Mouse (Mus musculus) telencephalon, adult 2 months (tissue): Measurements from ENCODE around the gene Xylt1.

Experiments used
- DNase-seq: peaks from one replicate; pipeline ENCODE4 v3.0.0-alpha.2; 2011; ENCODE audit warnings: low read depth, low spot score

The Xylt1 gene

DNA sequence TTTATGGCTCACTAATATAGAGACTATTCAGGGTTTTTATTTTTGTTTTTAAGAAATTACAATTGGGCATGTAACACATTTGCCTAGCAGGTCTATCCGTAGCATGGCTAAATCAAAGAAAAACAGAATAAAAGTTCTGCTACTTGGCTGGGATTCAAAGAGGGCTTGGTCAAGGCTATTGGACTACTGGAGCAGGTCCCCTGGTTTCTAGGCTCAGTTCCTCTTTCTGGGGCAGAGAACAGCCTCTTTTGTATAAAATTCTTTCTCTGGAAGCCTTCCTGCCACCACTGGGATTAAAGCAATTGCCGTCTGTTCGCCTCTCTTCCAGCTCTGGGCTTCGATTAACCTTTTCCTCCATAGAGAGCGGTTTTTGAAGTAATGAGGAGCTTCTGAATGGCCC lies 100.1 kb downstream of the Xylt1 start:
- no peak for DNase-seq

DNA sequence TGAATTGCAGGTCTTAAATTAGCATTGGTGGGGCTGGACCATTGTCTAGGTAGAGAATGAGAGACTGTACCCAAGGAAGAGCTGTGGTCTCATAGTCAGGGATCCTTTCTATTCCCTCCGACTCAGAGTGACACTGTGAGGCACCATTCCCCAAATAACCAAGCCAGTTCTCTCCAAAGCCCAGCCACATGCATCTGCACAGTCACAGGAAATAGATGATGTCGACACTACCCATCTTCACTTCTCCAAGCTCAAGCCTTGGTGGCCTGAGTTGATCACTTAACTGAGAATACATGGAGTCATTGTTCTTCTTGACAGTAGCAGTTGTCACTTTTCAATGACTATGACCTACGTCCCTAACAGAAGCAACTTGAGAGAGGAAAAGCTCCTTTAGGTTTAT lies 100.6 kb downstream of the Xylt1 start:
- no peak for DNase-seq

DNA sequence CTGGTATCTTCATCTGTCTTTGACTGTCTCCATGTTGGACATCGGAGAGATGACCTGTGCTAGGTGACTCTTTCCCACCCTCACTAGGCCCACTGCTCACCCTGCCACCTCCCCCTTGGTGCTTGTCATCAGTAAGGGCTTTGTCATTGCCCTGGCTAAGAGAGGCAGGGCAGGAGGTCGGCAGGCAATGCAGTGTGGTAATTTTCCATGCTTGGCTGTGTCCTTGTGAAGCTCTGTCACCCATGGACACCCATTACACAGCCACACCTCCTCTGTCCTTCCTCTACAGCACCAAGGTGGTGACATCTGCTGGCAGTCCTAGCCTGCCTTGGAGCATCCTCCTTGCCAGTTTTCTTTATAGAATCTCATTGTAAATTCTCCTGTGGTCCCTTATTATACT lies 101.9 kb downstream of the Xylt1 start:
- no peak for DNase-seq

DNA sequence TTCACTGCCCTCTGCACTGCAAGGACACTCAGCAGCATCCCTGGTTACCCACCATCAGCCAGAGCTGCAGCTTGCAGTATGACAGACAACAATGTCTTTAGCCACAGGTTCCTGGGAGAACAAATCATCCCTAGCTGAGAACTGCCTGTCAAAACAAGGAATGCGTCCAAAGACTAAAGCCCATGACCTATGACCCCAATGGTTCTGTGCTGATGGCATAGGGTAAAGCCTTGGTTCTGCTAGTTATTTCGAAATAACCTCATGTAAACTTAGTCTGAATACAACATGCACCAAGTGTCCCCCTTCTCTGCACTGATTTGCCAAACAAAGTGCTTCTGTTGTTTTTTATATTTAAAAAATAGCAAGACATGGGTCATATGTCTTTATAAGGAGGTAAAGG lies 103.8 kb downstream of the Xylt1 start:
- no peak for DNase-seq

DNA sequence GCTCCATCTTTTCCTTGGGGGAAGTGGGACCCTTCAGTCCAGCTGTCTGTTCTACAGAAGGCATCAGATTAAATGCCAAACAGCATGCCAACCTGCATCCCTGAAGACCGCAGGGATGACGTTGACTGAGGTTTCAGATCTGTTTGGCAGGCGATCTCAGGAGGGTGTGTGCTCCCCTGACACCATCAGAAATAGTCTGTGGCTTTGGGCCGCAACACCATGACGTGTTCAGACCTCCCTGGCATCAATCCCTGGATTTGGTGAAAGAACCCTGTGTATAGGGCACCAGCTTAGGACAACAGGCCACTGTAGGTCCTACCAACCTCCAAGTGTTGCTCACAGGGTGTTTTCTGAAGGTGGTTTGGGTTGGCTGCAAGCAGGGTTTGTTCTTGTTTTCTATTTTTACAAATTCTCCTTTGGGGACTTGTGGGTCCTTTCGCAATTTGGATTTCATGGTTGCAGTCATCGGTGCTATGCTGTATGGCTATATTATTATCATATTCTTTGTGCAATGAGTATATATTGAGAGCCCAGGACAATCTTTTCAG lies 104.3 kb downstream of the Xylt1 start:
- no peak for DNase-seq

DNA sequence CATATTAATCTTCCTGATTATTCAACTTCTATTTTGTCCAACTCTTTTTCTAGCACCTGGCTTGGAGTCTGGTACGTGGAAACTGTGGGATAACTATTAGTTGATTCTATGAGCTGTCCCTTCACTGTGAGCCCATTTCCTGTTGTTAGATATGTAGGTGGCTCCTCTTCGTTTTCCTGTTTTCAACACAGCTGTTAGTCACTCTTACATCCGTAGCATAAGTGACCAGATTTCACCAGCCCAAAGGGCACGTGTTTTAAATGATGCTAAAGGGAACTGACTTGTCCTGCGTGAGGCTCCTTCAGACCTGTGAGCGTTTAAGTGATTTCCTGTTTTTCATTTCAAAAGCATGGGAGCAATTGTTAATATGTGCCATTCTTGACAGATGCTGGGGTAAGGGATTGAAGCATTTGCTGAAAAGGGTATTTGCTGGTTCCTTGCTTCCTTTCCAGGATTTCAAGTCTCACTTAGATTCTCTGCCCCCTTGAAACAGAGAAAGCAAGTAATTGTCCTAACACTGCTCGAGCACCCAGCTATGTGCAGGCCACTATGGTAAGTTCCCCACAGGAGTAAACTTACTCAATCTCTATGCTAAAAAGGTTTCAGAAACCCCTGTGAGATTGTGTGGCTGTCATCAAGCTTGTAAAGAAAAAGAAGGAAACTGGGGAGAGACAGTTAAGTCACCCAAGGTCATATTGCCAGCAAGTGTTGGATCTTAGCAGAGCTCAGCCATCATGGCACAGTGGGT lies 105.8 kb downstream of the Xylt1 start:
- DNase-seq: no peak

DNA sequence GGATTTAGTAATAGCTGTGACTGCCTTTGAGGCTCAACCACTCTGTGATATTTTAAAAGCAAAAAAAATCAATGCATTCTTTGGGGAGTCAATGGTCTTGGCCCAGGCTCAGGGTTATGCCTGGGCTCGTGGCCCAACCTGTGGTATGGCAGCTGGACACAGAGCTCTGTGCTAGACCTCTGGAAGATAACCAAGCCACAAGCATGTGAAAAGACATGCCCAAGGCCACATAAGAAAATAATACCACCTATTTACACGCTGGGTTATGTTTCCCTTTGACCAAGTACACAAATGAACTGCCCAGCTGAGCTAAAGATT lies 106.4 kb downstream of the Xylt1 start:
- DNase-seq: no peak

DNA sequence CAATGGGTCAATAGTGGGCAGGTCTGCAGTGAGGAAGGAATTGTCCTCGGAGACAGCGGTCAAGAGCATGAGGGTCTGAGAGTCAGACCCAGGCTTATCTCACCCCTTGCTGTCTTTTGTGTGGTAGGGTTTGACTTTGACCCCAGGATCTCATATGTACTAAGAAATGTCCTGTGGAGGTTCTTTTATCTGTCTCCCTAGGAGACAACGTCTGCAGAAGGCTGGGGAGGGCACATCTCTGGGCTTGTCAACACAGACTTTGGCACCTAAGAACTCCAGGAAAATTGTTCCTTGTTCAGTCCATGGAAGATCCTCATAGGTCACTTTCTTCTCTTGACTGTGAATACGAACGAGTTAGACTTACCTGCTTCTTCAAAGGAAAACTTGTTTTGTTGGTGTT lies 109.2 kb downstream of the Xylt1 start:
- no peak for DNase-seq

DNA sequence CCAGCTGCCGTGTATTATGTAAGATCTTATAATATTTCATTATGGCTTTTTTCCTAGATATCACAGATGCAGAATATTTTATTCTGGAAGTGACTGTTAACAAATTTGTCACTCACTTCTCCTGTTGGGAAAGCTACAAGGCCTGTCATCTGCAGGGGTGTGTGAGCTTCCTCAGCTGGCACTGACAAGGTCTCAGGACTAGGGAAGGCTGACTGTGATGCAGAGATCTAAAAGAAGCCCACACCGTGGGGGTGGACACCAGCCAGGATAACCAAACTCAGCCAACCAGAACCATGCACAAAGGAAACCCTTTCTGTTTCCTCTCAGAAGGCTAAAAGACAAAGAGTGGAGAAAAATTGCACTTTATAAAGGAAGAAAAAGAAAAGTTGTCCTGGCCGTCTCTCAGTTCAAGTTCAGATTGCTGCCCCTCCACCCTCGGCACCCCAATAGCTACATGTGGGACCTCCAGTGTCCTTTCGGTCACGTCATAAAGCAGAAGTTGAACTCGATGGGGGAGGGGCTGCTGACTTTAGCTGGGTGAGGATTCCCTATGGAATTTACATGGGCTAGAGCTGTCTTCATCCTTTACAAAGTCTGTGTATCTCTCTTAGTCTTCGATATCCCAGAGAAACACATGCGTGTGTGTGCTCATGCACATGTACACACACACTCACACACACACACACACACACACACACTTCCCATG lies 109.9 kb downstream of the Xylt1 start:
- DNase-seq: no peak

DNA sequence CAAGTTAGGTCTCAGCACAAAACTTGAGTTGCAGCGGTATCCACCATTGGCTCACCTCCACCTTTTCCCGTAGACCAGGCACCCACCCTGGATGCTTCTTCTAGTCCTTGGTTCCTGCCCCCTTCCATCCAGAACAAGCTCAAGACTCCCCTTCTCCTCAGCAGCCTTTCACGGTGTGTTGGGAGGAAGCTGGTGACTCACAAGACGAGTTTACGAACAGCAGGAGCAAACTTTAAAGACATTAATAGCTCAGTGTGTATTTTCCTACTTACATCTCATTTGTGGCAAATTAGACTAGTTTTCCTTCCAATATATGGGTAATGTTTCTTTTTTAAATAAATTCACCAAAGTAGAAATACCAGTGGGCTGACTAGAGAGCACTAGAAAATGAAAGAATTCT lies 110.7 kb downstream of the Xylt1 start:
- DNase-seq: no peak

DNA sequence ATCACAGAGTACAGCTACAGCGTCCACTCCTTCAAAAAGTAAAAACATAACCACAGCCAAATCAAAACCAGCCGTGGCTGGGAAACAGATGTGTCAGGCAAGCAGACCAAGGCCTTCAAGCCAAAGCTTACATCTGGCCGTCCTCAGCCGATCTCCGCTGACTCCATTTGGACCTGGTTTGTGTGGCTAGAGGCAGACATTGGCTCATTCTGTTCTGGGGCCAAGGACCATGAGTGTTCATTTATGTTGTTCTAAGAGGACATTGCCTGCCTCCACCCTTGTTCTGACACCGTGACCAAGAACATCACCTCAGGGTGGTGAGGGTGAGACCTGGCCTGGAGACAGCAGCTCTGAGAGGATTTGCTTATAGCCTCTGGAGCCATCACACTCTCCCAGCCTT lies 113.4 kb downstream of the Xylt1 start:
- DNase-seq: no peak

DNA sequence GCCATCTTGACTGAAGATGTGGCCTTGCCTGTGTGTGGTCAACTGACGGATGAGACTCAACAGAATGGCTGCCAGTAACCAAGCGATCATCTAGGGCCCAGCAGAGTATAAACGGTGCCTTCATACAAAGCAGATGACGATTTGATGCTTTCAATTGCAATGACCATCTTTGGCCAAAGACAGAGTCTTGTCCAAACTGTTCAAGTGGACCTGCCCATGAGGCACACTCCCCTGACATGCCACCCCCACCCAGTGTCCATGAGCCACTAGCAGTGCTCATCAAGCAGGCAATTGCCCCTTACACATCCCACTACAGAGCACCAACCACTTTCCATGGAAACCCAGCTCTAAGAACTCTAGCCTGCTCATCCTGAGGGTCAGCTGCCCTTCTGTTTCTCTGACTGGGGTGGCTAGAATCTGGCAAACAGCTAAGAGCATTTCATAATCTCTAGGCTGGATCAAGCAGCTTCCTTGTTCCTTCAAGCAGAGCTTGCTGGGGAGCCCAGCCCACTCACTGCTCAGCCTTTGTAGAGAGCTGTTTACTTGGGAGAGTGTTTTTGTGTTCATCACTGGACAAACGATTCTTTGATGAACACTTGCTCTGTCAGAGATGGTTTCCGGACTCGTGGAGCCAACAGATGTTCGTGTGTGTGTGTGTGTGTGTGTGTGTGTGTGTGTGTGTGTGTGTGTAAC lies 114.0 kb downstream of the Xylt1 start:
- no peak for DNase-seq

DNA sequence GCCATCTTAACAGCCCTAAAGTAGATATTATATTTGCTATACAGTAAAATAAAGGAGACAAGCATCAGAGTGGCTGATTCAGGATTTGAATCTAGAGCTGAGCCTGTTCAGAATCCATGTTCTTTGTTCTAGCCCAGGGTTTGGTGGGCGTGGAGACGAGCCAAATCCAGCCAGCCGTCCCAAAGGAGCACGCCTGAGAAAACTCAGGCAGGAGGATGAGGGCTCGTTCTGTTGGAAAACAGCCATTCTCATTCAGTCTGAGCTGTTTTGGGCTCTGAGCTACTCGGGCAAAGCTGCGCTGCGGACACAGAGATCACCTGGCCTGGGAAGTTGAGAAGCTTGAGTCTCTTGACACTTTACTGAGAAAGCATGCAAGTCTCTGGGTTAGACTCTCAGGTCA lies 115.0 kb downstream of the Xylt1 start:
- DNase-seq: no peak

DNA sequence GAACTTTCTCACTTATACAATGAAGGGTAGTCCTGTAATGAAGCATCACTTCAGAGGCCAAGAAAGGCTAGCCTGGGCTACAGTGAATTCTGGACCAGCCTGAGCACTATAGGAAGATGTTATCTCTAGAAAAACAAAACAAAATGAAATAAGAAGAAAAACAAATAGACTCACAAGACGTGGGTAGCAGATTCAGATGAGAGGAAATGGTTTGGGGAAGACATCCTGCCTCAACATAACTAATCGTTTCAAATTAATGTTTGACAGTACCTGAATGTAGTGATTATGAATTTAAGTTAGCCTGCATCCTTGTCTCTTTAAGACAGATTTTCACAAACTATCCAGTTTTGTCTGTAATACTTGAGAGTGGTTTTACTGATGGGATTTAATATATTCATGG lies 117.4 kb downstream of the Xylt1 start:
- no peak for DNase-seq

DNA sequence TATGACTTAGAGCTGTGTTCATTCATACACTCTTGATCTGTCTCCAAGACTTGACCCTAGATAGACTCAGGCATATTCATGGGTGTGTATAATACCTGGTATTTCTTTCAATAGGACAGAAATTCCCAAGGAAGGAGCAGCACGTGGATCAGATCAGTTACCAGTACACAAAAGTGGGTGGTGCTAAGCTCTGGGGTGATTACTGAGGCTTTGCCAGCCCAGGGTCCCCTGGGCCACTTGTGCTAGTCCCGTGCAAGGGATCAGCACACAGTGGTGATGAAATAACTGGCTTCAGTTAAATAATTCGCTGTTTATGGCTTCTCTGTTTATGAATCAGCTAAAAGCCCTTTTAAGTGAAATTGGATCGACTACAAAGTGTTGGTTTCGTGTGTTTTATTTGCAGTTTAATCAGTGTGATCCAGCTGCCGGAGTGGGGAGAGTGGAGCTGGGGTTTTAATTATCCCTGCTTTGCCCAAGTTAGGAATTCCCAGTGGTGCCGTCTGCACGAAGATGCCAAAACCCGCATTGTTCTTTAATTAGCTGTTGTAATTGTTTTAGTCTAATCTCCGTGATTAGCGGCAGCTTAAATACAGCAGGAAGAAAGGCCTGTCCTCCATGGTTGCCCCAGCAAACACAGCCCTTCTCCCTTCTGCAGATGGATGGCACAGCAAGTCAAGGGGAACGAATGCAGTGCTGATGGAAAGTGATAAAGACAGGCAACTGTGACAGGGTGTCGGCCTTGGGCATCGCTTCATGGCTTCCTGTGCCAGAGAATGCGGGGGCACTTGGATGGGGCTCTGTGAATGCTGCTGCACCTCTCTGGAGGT lies 120.8 kb downstream of the Xylt1 start:
- no peak for DNase-seq

DNA sequence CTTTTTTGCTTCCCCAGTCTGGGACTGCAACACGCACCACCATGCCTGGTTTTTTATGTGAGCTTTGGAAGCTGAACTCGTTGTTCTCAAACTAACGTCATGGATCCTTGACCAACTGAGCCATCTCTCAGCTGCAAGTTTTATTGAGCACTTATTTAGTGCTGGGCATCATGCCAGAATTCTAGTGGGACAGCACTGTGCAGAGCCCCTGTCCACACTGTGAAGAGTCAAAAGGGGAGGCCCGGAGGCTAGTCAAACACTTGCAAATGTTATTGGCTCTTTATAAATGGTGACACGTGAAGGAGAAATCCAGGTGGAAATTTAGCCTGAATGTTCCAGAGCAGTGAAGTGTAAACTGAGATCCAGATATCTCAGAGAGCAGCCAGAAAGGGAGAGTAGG lies 121.6 kb downstream of the Xylt1 start:
- no peak for DNase-seq

DNA sequence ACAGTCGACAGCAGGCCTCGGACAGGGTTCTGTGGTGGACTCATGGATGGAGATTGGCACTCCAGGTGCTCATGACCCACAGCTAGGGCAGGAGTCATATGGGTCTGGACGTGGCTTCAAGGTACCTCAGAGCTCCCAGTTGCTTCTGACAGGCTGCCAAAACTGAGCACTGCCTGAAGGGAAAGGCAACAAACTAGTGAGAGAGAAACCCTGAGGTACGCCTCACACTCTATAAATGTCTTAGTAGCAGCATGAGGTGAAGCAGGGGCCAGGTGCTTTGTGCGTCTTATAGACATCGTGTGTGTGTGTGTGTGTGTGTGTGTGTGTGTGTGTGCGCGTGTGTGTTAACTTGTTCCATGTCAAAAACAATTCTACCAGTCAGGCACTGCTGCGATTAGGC lies 122.9 kb downstream of the Xylt1 start:
- no peak for DNase-seq

DNA sequence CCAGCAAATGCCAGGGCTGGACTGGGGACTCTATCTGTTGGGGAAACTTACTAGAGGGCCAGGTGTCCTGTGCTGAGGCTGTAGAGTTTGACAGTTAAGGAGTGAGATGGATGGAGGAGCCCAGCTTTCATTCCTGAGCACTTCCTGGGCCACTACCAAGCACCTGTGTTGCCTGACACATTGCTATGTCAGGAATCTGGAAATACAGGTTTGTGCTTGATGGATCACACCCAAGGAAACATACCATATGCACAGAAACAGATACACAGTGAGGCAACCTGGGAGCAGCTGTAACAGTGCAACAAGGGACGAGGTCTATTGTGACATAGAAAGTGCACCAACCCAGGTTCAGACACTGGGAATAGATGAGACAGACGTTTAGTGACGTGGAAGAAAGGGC lies 125.0 kb downstream of the Xylt1 start:
- DNase-seq: no peak

DNA sequence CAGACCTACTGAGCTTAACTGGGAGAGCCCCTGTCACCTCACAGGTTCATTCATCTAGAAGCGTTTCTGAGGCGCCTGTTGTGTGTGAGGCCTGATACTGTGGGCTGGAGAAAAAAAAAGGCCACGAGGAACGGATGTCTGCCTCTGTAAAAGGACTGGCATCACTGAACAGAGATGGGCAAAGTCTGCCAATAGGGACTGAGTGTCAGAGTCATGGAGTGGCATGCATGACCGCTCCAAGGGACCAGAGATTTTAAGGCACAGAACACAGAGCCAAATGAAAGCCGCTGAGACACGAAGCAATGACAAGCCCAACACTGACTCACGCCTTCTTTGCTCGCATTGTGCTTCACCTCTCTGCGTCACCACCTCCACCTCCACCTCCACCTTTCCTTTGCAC lies 126.6 kb downstream of the Xylt1 start:
- DNase-seq: no peak

DNA sequence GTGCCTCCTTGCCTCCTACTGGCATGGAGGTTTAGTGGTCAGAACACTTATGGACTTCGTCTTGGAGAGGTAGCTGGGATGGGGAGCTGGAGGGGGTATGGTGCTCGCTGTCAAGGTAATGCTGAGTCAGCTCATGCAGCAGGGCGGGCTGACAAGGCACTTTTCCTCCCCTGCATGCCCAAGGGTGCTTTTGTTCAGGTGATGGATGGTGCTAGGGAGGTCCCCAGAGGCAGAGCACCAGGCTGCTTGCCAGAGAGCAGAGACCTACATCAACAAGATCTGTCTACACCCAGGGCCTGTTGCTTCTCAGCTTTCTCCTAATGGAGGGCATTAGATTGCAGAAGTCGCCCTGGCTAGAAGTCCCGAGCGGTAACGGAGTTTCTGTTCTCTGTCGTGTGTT lies 127.3 kb downstream of the Xylt1 start:
- no peak for DNase-seq

DNA sequence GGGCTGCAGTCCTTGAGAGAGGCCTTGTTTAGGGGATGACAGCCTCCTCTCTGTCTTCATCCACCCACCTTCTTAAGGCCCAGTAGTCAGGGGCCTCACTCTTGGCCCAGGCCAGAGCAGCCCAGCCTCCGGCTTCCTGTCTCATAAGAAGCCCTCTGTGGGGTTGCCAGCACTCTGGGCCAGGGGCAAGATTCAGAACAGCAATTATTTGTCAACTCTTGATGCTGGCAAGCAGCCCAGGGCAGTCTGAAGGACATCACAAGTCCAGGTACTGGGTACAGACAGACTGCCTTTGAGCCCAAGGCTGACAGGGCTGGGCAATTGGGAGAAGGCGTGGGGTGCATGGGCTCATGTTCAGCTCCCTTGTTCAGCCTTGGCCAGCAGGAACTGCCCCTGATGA lies 129.3 kb downstream of the Xylt1 start:
- DNase-seq: no peak

DNA sequence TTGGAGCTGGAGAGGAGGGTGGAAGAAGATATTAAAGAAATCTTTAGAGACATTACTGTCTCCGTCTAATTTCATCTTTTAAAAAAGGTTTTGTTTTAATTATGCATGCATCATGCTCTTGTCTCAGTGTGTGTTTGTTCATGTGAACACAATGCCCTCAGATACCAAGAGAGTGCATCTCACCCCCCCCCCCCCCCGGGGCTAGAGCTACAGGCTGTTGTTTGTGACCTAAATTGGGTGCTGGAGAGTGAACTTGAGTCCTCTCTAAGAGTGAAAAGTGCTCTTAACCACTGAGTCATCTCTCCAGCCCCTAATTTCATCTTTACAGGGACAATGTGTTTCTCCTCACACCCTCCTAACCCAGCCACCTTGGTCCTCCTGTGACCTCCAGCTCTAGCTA lies 131.5 kb downstream of the Xylt1 start:
- no peak for DNase-seq
